Mouse (Mus musculus) hematopoietic stem cell, adult 5-6 weeks (primary cell): ENCODE data around the gene Slc25a25. TPM values are rescaled to one million over a fixed set of nuclear protein-coding genes. Genes with fewer than 3 reads are reported as not detected.

Experiments used
- ATAC-seq, 2 experiments: fragments of 125-278 bp in 1 of 2; replicated peaks in 1 of 2; 2 replicates each; pipeline ENCODE4 v1.8.0; 2016 to 2017; ENCODE audit warnings: inconsistent platforms in 2 of 2, mild to moderate bottlenecking in 2 of 2, moderate number of reproducible peaks in 2 of 2, low read depth in 1 of 2, moderate TSS enrichment in 1 of 2; ENCODE audit not compliant: low FRiP score in 2 of 2, poor library complexity in 2 of 2, severe bottlenecking in 2 of 2, insufficient read depth in 1 of 2, low TSS enrichment in 1 of 2
- total RNA-seq: library from RNA; stranded (forward); fragments of 172-1452, 232-1000 nt; gene quantifications from 2 replicates; pipeline ENCODE4 v1.2.3, GENCODE M21; 2017

The Slc25a25 gene
- total RNA-seq, 1 experiment from 2014 or later = 22.3 TPM

DNA sequence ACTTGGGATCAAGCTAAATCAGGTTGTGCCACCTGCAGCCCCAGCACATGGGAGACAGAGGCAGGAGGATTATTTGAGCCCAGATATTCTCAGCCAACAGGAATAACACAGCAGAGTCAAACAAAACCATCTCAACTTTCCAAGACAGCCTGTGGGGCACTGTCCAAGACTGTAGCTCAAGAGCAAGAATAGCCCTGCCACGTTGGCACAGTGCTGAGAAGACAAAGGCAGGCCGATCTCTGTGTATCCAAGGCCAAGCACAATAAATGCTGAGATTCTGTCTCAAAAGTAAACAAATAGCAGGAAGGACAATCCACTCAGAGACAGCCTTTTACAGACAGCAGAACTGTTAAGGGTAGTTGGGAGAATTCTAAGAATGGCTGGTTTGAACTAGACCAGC lies 11.1 kb downstream of the Slc25a25 start:
- ATAC-seq = no peak

GRCm38 (mm10) chr2:32439177-32439576 lies 12.1 kb downstream of the Slc25a25 start:
- no peak for ATAC-seq

GRCm38 (mm10) chr2:32438733-32439132 lies 12.5 kb downstream of the Slc25a25 start:
- ATAC-seq = no peak

- no peak for ATAC-seq
These were observed 13.6 kb downstream of the Slc25a25 start for GRCm38 (mm10) chr2:32437612-32438166.

DNA sequence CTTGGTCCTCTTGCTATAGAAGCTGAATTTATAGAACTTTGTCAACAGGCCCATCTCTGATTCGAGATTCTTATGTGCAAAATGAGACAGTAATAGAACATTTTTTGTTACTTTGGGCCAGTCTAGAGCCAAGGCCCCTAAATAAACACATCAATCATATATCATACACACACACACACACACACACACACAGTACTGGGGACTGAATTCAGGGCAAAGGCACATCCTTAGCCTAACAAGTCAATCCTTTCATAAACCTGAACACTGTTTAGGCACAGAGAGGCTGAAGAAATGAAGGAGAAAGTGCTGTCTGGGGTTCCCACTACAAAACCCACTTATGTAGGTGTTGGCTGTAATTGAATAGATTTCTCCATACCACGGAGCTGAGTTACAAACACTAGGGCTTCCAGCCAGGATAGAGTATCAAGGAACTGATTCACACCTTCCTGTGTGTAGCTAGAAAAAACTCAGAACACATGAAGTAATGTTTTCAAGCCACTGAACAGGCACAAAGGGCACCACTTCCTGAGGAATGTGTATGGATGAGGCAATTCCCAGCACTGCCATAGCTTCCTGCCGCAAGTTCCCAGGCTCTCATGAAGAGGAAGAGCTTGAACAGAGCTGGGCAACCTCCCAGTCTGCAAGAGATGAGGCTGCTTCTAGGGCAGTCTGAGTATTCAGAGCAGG lies 14.4 kb downstream of the Slc25a25 start:
- ATAC-seq = no peak

GRCm38 (mm10) chr2:32430701-32431676 lies 20.3 kb downstream of the Slc25a25 start:
- no peak for ATAC-seq

GRCm38 (mm10) chr2:32429215-32429891 lies 21.9 kb downstream of the Slc25a25 start:
- no peak for ATAC-seq

- peak; percentile 70 to 71 for ATAC-seq
These were observed 23.0 kb downstream of the Slc25a25 start for GRCm38 (mm10) chr2:32428262-32428722.

- no peak for ATAC-seq
These were observed 23.5 kb downstream of the Slc25a25 start for GRCm38 (mm10) chr2:32427720-32428119.

- no peak for ATAC-seq
These were observed 25.1 kb downstream of the Slc25a25 start for GRCm38 (mm10) chr2:32426141-32426540.

GRCm38 (mm10) chr2:32425568-32425967 lies 25.7 kb downstream of the Slc25a25 start:
- ATAC-seq = no peak

DNA sequence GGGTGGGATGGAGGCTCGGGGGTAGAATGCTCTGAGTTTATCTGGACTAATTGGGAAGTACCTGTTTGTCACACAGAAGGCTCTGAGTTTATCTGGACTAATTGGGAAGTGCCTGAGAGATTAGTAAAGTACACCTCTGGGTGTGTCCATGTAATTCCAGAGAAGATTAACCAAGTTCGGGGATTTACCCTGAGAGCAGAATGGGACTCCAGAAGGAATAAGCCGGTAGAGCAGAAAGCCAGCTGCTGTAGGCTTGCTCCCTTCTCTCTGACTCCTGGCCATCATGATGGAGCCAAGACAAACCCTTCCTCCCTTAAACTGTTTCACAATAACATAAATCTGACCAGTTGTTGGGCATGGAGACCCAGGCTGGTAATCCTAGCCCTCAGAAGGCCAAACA lies 26.4 kb downstream of the Slc25a25 start:
- ATAC-seq = no peak

- ATAC-seq = peak; percentile 60 to 75; a peak in 3 of 4 replicates
These were observed 27.5 kb downstream of the Slc25a25 start for GRCm38 (mm10) chr2:32423481-32424331.

GRCm38 (mm10) chr2:32421851-32422251 lies 29.4 kb downstream of the Slc25a25 start:
- ATAC-seq = no peak

DNA sequence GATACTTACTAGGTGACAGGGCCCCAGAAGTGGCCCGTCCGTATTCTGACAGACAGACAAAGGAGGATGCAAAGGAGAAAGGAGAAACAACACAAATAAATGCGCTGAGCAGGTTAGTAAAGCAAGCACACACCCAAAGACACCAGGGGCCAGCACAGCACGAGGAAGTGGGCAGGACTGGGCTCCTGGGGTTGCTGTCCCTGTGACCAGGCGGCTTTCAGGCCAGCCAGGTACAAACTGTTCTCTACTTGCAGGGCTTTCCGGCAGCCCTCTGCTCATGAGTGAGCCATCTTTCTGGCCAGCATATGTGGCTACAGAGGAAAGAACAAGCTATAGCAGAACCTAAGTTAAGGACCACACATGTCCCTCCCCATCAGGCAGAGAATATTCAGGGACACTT lies 30.6 kb downstream of the Slc25a25 start:
- ATAC-seq = no peak

DNA sequence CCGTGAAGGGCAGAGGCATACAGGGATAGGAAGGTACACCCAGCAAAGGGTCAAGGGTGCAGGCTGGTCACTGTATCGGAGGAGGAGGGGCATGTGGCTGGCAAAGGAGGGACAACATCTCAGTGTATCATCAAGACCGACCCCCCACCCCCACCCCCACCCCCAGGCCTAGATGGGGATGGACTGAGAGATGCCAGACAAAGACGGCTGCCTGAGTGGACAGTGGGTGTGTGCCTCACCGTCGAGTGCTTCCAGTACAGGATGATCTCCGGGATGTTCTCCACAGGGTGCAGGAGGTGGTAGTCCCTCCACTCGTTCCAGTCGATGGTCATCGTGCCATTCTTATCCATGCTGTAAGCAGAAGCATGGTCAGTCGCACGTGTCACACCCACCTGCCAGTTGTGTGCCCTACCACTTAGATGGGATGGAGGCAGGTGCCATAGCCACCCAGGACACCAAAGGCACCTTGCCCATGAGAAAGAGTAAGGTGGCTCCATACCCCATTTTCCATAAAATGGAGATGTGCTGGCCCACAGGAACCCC lies 31.1 kb downstream of the Slc25a25 start:
- no peak for ATAC-seq
